Mouse (Mus musculus) olfactory bulb, adult 2 months (tissue): ENCODE results near the gene Cmtm2b.

ENCODE experiments used
- CTCF ChIP-seq: fragments of 200-500 bp; IDR thresholded peaks from 2 replicates; pipeline ENCODE4 v1.5.1; 2012; ENCODE audit warnings: low read depth, mild to moderate bottlenecking, low read length, moderate library complexity; ENCODE audit not compliant: insufficient read depth
- POLR2A ChIP-seq: fragments of 200-500 bp; IDR thresholded peaks from 2 replicates; pipeline ENCODE4 v1.6.1; 2012; ENCODE audit warnings: mild to moderate bottlenecking, low read depth, low read length, moderate library complexity; ENCODE audit not compliant: insufficient read depth

- TF ChIP-seq CTCF (no peak), POLR2A (no peak)
Observed at GRCm38 (mm10) chr8:104304962-104305361, 17.1 kb upstream of the Cmtm2b start.
